Mouse (Mus musculus): ENCODE data around the gene Tspoap1. TPM values are rescaled to one million over a fixed set of nuclear protein-coding genes. Genes with fewer than 3 reads are reported as not detected.
A peak's percentile ranks its signal among the peaks of the same experiment; 100 is the strongest.

Tspoap1 gene
- polyA plus RNA-seq, 1 experiment from 2014 or later = 55.2 TPM

GRCm38 (mm10) chr11:87725964-87726562 lies 34.3 kb upstream of the Tspoap1 start:
- ATAC-seq (ENCODE audit: low read depth) = no peak
- 36% methylated on average over 6 of the region's 6 CpGs for WGBS
- H3K4me2 ChIP-seq (ENCODE audit: low read depth, low read length) = no peak overlapping the region
- H3K4me1 ChIP-seq (ENCODE audit: control insufficient read depth, insufficient read depth, low read length) = no peaks in the 10 kb centered on the region
- H3K4me3 ChIP-seq (ENCODE audit: low read depth, low read length) = no peak overlapping the region
- H3K27me3 ChIP-seq (ENCODE audit: control insufficient read depth, insufficient read depth, low read length) = no peaks in the 10 kb centered on the region
- no peak overlapping the region for H3K9ac ChIP-seq (replicated peaks; ENCODE audit: low read depth, low read length)
- H3K36me3 ChIP-seq (ENCODE audit: control insufficient read depth, insufficient read depth, low read length) = no peaks in the 10 kb centered on the region
- no peak overlapping the region for H3K27ac ChIP-seq (ENCODE audit: low read depth, low read length)
- no peaks in the 10 kb centered on the region for H3K9me3 ChIP-seq (ENCODE audit: control insufficient read depth, low read length)

DNA sequence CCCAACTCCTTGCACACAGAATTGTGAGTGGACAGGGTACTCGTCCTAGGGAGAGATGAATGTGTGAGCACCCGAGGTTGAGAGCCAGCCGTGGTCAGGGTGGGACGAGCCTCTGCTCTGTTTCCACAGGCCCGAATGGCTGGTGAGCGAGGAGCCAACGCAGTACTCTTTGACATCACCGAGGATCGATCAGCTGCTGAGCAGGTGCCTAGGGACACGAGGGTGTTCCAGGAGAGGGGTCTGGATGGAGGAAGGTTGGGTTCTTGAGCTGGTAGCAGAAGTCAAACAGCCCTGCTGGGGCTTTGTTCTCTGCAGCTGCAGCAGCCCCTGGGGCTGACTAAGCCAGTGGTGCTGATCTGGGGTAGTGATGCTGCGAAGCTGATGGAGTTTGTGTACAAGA lies 33.3 kb upstream of the Tspoap1 start:
- H3K27me3 ChIP-seq (ENCODE audit: control insufficient read depth, insufficient read depth, low read length) = no peaks in the 10 kb centered on the region
- H3K36me3 ChIP-seq (ENCODE audit: control insufficient read depth, insufficient read depth, low read length) = no peaks in the 10 kb centered on the region
- H3K4me3 ChIP-seq (ENCODE audit: low read depth, low read length) = no peak overlapping the region
- no peaks in the 10 kb centered on the region for H3K4me1 ChIP-seq (ENCODE audit: control insufficient read depth, insufficient read depth, low read length)
- no peaks in the 10 kb centered on the region for H3K9me3 ChIP-seq (ENCODE audit: control insufficient read depth, low read length)
- 65% methylated on average over 11 of the region's 11 CpGs for WGBS
- no peak overlapping the region for H3K27ac ChIP-seq (ENCODE audit: low read depth, low read length)
- ATAC-seq (ENCODE audit: low read depth) = no peak
- no peak overlapping the region for H3K4me2 ChIP-seq (ENCODE audit: low read depth, low read length)
- no peak overlapping the region for H3K9ac ChIP-seq (replicated peaks; ENCODE audit: low read depth, low read length)

DNA sequence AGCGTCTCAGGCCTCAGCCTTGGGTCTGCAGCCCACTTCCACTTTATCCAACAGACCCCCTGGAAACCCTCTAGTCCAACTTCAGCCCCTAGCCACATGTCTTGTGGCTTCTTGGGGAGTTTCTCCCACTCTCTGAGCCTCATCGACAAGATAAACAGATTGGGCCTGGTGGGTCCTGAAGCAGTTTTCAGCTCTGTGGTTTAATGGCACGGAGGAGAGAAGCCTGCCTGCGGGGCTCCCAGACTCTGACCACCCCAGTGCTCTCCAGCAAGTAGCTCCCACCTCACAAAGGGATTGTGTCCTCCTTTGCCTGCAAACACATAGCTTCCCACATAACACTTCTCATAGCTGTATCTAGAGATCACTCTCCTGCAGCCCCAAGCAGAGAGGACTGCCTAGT lies 32.9 kb upstream of the Tspoap1 start:
- H3K9me3 ChIP-seq (ENCODE audit: control insufficient read depth, low read length) = no peaks in the 10 kb centered on the region
- no peaks in the 10 kb centered on the region for H3K27me3 ChIP-seq (ENCODE audit: control insufficient read depth, insufficient read depth, low read length)
- WGBS = 67% methylated on average over 4 of the region's 4 CpGs
- no peak overlapping the region for H3K4me2 ChIP-seq (ENCODE audit: low read depth, low read length)
- no peak overlapping the region for H3K9ac ChIP-seq (replicated peaks; ENCODE audit: low read depth, low read length)
- no peak overlapping the region for H3K4me3 ChIP-seq (ENCODE audit: low read depth, low read length)
- H3K36me3 ChIP-seq (ENCODE audit: control insufficient read depth, insufficient read depth, low read length) = no peaks in the 10 kb centered on the region
- no peak overlapping the region for H3K27ac ChIP-seq (ENCODE audit: low read depth, low read length)
- no peaks in the 10 kb centered on the region for H3K4me1 ChIP-seq (ENCODE audit: control insufficient read depth, insufficient read depth, low read length)
- ATAC-seq (ENCODE audit: low read depth) = no peak

- WGBS = 63% methylated on average over 18 of the region's 18 CpGs
Measured at GRCm38 (mm10) chr11:87728850-87729592, 31.3 kb upstream of the Tspoap1 start.

GRCm38 (mm10) chr11:87729593-87730185 lies 30.7 kb upstream of the Tspoap1 start:
- Histone ChIP-seq H3K36me3 (ENCODE audit: control insufficient read depth, insufficient read depth, low read length) (no peaks in the 10 kb centered on the region), H3K4me2 (ENCODE audit: low read depth, low read length) (no peak overlapping the region), H3K27ac (ENCODE audit: low read depth, low read length) (no peak overlapping the region), H3K9me3 (ENCODE audit: control insufficient read depth, low read length) (no peaks in the 10 kb centered on the region), H3K27me3 (ENCODE audit: control insufficient read depth, insufficient read depth, low read length) (no peaks in the 10 kb centered on the region), H3K9ac (replicated peaks; ENCODE audit: low read depth, low read length) (no peak overlapping the region), H3K4me1 (ENCODE audit: control insufficient read depth, insufficient read depth, low read length) (no peaks in the 10 kb centered on the region), H3K4me3 (ENCODE audit: low read depth, low read length) (no peak overlapping the region)
- ATAC-seq (ENCODE audit: low read depth) = no peak
- 94% methylated on average over 13 of the region's 13 CpGs for WGBS

More at GRCm38 (mm10) chr11:87728850-87729592, 31.3 kb upstream of the Tspoap1 start:
- ATAC-seq (ENCODE audit: low read depth) = no peak
- H3K36me3 ChIP-seq (ENCODE audit: control insufficient read depth, insufficient read depth, low read length) = no peaks in the 10 kb centered on the region
- no peaks in the 10 kb centered on the region for H3K9me3 ChIP-seq (ENCODE audit: control insufficient read depth, low read length)
- no peak overlapping the region for H3K9ac ChIP-seq (replicated peaks; ENCODE audit: low read depth, low read length)
- no peak overlapping the region for H3K27ac ChIP-seq (ENCODE audit: low read depth, low read length)
- no peak overlapping the region for H3K4me3 ChIP-seq (ENCODE audit: low read depth, low read length)
- no peaks in the 10 kb centered on the region for H3K4me1 ChIP-seq (ENCODE audit: control insufficient read depth, insufficient read depth, low read length)
- H3K27me3 ChIP-seq (ENCODE audit: control insufficient read depth, insufficient read depth, low read length) = no peaks in the 10 kb centered on the region
- no peak overlapping the region for H3K4me2 ChIP-seq (ENCODE audit: low read depth, low read length)

DNA sequence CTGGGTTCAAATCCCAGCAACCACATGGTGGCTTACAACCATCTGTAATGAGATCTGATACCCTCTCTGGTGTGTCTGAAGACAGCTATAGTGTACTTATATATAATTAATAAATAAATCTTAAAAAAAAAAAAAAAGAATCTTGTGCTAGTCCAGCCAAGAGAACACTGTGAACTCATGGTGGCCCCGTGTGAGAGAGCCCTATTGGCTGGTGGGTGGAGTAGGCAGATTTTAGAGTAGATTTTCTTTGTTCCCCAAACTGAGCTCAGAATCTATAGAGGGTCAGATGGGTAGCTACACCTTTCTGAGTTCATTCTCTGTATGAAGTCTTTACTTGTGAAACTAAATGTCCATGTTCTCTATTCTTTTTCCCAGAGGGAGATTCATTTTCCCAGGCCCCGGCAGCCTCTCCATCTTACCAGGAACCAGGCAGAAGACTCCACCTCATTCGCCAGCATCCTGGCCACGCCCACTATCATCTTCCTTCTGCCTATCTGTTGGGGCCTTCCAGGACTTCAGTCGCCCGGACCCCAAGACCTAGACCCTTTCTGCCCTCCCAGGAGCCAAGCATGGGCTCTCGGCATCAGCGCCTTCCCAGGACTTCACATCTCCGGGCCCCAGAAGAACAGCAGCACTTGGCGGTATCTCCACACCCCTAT lies 29.6 kb upstream of the Tspoap1 start:
- 75% methylated on average over 10 of the region's 10 CpGs for WGBS
- Histone ChIP-seq H3K4me1 (ENCODE audit: control insufficient read depth, insufficient read depth, low read length) (no peaks in the 10 kb centered on the region), H3K27me3 (ENCODE audit: control insufficient read depth, insufficient read depth, low read length) (no peaks in the 10 kb centered on the region), H3K4me2 (ENCODE audit: low read depth, low read length) (no peak overlapping the region), H3K36me3 (ENCODE audit: control insufficient read depth, insufficient read depth, low read length) (no peaks in the 10 kb centered on the region), H3K9ac (replicated peaks; ENCODE audit: low read depth, low read length) (no peak overlapping the region), H3K27ac (ENCODE audit: low read depth, low read length) (no peak overlapping the region), H3K9me3 (ENCODE audit: control insufficient read depth, low read length) (no peaks in the 10 kb centered on the region), H3K4me3 (ENCODE audit: low read depth, low read length) (no peak overlapping the region)
- ATAC-seq (ENCODE audit: low read depth) = no peak

GRCm38 (mm10) chr11:87734346-87734745 lies 26.0 kb upstream of the Tspoap1 start:
- 0 out of 2 replicates have a peak overlapping the region, but pooled peaks have one; percentile 22 for H3K4me2 ChIP-seq (ENCODE audit: low read depth, low read length)
- H3K4me1 ChIP-seq (ENCODE audit: control insufficient read depth, insufficient read depth, low read length) = peaks cover 4% of the 10 kb centered on the region; the same call in 1 of the 2 replicates
- no peaks in the 10 kb centered on the region for H3K9me3 ChIP-seq (ENCODE audit: control insufficient read depth, low read length)
- no peaks in the 10 kb centered on the region for H3K36me3 ChIP-seq (ENCODE audit: control insufficient read depth, insufficient read depth, low read length)
- no peak overlapping the region for H3K27ac ChIP-seq (ENCODE audit: low read depth, low read length)
- no peak overlapping the region for H3K9ac ChIP-seq (replicated peaks; ENCODE audit: low read depth, low read length)
- H3K27me3 ChIP-seq (ENCODE audit: control insufficient read depth, insufficient read depth, low read length) = no peaks in the 10 kb centered on the region
- no peak for ATAC-seq (ENCODE audit: low read depth)
- H3K4me3 ChIP-seq (ENCODE audit: low read depth, low read length) = no peak overlapping the region
- 60% methylated on average over 5 of the region's 5 CpGs for WGBS

DNA sequence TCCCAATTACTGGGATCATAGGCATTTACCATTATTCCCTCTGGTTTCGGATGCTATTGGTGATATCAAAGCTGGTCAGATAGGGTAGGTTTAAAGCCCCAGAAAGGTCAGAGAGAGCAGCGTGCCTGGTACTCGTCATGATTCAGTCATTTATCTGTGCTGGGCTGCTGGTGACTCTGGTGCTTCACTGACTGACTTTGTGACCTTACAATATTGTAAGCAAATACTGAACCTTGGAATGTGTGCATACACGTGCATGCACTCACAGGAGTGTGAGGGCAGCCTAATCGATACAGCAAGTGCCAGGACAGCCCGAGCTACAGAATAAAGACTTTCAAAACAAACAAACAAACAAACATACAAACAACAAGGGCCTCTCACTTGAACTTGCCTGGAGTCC lies 24.6 kb upstream of the Tspoap1 start:
- Histone ChIP-seq H3K9me3 (ENCODE audit: control insufficient read depth, low read length) (no peaks in the 10 kb centered on the region), H3K4me2 (ENCODE audit: low read depth, low read length) (no peak overlapping the region), H3K27me3 (ENCODE audit: control insufficient read depth, insufficient read depth, low read length) (no peaks in the 10 kb centered on the region), H3K4me1 (ENCODE audit: control insufficient read depth, insufficient read depth, low read length) (peaks cover 4% of the 10 kb centered on the region; the same call in 1 of the 2 replicates), H3K9ac (replicated peaks; ENCODE audit: low read depth, low read length) (no peak overlapping the region), H3K27ac (ENCODE audit: low read depth, low read length) (no peak overlapping the region), H3K36me3 (ENCODE audit: control insufficient read depth, insufficient read depth, low read length) (no peaks in the 10 kb centered on the region), H3K4me3 (ENCODE audit: low read depth, low read length) (no peak overlapping the region)
- WGBS = 89% methylated on average over 6 of the region's 6 CpGs
- no peak for ATAC-seq (ENCODE audit: low read depth)

Measured in neural tube, embryonic 14.5 days (tissue).